Mouse (Mus musculus): Measurements from ENCODE around the gene Pla2r1. TPM values are rescaled to one million over a fixed set of nuclear protein-coding genes. Genes with fewer than 3 reads are reported as not detected.

Pla2r1 gene
- total RNA-seq, 4 experiments from 2014 or later, result 1.4 to 3.0 (median 1.5) TPM

DNA sequence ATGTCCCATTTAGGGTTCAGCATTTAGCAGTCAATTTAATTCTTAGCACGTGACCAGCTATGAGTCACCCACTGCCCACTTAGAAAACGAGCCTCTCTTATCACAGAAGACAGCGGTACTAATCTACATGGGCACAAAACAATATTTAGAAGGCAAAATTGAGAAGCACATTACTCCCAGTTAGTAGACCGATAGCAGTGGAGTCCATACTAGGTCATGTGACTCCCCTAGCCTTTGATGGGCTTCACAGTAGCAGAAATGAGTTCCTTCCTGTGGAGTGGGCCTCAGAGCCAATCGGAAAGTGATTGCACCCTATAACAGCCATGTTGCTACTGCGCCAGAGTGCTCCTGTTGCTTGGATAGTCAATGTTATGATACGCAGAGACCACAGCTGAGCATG is 148.3 kb downstream of the Pla2r1 start:
- DNase-seq (ENCODE audit: low spot score), result no peak

DNA sequence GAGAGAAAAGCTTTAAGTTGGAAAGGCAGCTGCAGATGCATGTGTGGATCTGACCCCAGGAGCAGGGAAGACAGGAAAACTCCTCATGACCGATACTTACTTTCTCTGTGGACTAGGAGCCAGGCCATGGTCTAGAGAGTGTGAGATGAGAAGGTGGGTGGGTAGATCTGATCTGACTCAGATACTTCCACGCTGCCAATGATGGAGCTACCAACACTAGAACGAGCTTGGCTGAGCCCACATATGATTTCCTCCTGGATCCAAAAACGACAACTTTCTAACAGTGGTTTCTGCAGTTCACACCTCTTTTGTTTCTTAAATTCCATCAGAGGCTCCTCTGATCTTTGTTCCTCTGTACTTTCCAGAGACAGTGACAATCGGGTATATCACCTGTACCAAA is 151.4 kb downstream of the Pla2r1 start:
- DNase-seq (ENCODE audit: low spot score), result no peak

DNA sequence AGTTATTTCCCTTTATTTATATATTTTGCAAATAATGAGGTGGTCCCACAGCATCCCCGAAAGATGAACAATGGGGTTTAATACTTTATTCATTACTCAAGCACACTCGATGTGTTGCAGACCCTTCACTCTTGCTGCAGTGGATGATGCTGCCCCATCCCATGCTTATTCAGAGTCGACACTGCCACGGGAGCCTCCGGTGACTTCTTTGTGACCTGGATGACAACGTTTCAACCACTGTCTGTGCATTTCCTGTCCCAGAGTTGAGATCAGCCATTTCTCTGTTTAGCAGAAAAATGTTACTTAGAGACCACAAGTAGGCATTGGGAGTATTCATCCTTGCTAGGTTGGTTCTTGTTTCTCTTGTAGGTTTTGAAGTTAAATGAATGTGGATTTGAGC is 159.3 kb downstream of the Pla2r1 start:
- no peak for DNase-seq (ENCODE audit: low spot score)

DNA sequence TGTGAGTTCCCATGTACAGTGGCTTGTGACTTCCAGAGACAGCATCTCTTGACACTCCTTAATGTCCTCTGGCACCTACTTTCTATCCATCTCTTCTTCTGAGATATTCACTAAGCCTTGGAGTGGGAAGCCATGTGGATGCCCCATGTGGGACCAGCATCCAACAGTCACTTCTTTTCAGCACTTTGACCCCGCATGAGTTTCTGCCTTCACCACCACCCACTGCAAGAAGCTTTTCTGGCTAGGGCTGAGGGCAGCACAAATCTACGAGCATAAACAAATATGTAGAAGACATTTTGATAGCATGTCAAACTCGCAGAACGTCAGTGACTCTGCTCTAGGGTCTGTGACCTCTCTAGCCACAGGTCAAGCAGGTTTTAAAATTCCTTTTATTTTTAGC is 160.8 kb downstream of the Pla2r1 start:
- no peak for DNase-seq (ENCODE audit: low spot score)

DNA sequence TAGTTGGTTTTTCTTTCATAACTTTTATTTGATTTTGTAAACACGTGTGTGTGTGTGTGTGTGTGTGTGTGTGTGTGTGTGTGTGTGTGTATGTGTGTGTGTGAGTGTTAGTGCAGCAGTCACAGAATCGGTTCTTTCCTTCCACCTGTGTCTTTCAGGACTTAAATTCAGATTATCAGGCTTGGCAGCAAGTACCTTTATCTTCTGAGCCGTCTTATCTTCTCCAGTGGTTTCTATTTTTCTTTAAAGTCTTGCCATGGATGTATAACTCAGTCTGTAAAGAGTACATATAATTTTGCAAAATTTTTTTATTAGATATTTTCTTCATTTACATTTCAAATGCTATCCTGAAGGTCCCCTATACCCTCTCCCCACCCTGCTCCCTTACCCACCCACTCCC is 165.7 kb downstream of the Pla2r1 start:
- no peak for DNase-seq (ENCODE audit: low spot score)

DNA sequence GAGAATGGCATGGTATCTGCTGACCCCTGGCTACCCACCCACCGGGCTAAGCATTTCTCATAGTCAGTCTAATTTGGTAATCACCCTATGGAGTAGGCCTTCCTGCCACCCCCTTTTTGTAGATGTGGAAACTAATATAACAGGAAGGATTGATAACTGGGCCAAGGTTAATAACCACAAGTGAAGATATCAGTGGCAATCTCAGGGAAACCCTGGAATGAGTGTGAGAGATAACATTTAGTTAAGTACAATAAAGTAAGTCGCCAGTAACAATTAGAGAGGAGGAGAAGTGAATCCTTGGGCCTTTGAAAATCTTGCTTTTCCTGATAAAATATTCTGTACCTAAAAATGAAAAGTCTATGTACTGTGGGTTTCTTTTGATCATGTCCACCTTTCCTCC is 166.3 kb downstream of the Pla2r1 start:
- no peak for DNase-seq (ENCODE audit: low spot score)

DNA sequence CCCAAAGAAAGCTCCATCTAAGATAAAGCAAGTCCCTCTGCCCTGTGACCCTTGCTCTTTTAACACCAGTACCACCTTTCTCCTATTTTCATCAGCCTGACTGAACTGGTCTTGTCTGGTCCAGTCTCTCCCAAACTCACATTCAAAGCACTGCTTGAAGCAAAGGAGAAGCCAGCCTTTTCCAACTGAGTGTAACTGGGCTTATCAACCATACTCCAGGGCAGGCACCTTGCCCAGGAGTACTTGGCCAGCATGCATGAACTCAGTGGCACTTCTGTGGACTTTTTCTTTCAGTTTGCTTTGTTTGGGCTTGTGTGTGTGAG is 168.4 kb downstream of the Pla2r1 start:
- peak; percentile 34 for DNase-seq (ENCODE audit: low spot score)

DNA sequence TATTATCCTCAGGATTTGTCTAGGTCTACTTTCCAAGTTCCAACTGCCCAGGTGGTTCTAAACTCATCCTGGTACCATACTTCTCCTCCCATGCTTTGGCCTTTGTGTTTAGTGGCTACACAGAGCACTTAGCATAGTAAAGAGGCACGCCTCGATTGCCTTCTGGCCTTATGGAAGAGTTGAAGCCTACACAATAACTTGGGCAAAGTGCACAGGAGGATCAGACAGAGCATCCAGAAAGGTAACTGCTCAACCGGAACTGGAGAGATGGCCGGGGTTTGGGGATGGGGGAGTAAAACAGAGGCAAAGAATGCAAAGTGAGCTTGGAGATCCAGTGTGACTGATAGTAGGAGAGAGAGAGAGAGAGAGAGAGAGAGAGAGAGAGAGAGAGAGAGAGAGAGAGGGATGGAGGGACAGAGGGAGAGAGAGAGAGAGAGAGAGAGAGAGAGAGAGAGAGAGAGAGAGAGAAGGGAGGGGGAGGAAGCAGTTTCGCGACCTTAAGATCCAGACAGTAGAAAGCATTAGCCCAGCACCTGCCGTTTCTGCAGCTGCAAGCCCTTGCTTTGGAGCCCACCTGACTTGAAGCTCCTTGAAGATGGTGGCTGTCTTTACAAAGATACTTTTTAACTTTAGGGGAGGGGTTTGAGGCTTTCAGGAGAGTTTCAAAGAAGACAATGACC is 168.9 kb downstream of the Pla2r1 start:
- DNase-seq (ENCODE audit: low spot score), result no peak

DNA sequence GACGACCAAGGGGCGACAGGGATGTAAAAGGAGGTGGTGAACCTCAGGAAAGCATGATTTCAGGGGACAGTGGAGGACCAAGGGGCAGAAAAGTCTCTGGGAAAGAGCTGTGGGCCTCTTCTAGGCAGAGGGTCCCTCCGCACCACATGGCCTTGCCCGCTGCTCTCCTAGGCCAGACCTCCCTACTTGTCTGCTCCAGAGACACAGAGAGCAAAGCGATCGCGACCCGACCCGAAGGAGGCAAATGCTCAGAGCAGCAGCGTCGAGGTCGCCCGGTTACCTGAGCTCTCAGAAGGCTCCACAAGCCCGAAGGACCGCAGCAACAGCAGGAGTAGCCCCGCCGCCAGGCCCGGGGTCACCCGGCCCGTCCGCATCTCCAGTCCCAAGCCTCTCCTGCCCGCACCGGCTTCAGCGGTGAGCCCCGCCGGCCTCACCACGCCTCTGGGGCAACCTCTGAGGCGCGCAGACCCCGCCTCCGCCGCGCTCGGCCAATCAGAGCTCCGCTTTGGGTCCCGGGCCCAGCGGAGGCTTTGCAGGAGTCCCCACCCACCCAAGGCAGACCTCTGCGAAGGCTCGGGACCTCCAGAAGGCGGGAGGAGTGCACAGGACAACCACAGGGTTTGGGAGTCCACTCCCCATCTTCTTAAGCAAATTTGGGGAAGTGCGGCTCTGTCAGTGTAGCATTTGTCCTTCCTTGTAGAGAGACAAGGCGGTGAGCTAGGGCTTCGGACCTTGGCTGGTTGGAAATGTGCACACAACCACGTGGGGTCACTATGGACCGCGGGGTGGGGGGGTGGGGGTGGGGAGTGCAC is 170.0 kb downstream of the Pla2r1 start, which contains the start of gene Ly75:
TSS of gene Ly75 (minus strand) at position 446 of the 812 bp plus-strand sequence.
- DNase-seq (ENCODE audit: low spot score), result peak; percentile 65

DNA sequence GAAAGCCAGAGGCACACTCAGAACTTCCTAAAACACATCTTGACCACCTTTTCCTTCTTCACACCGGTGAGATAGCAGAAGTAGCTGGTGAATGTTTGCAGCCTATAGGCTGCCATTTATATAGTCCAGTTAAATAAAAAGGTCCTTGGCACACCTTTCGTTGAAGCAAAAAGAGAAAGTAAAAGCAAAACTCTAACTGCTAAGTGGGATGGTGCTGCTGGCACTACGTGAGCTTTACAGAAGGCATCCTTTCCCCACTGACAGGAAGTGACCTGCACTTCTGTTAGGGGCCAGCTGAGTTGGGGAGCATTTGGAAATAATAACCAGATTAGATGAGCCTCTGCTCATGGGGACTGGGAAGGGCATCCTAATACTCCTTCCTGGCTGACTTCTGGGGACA is 170.8 kb downstream of the Pla2r1 start:
- no peak for DNase-seq (ENCODE audit: low spot score)

DNA sequence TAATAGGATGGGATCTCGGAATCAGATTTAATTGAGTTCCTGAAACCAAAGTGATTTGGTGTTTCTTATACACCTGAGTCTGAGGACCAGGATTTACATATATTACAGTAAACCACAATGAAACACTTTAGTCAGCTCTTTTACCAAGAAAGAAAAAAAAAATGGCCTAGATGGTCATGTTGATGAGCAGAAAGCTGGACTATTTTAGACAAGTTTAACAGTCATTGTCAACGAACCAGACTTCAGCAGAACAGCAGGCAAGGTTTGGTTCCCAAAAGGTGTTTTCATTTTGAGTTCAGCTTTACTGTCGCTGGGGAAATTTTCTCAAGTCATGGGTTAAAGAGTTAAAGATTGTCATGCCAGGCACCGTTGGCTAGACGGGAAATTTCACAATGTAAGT is 175.8 kb downstream of the Pla2r1 start:
- DNase-seq (ENCODE audit: low spot score), result no peak

DNA sequence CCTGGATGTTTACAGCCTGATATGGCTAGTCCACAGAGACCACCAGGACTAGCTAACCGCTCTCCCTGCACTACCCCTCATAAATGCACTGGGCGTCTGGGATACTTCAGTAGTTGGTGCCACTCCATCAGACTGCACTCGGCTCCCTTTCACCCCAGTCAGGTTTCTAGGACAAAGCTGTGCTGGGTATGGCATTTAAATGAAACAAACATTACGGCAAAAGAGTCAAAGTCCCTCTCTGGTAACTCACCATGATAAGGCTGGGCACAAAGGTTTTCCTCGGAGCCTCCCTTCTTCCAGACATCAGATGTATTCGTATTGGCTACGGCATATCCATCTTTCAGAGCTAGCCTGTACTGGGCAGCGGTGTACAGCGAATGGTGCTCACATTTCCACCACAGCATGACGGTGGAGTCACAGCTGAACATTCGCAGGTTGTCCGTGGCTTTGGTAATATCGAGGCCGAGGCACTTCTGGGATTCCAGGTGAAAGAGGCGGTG is 177.4 kb downstream of the Pla2r1 start:
- no peak for DNase-seq (ENCODE audit: low spot score)

DNA sequence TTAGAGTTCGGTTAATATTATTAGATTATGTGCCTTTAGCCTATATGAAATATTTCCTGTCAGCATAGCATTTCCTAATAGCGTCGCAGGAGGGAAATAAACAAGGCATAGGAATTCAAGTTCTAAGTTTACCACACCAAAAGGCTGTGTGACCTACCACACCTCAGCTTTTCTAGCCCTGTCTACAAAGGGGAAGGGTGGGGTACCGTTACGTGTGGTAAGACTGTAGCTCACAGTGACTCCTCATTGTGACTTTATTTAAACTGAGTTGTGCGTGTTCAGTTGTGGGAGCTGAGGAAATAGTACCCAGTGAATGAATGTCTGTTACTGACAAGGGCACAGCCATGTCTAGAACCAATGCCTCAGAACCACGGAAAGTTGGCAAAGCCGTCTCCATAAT is 178.0 kb downstream of the Pla2r1 start:
- DNase-seq (ENCODE audit: low spot score), result no peak

DNA sequence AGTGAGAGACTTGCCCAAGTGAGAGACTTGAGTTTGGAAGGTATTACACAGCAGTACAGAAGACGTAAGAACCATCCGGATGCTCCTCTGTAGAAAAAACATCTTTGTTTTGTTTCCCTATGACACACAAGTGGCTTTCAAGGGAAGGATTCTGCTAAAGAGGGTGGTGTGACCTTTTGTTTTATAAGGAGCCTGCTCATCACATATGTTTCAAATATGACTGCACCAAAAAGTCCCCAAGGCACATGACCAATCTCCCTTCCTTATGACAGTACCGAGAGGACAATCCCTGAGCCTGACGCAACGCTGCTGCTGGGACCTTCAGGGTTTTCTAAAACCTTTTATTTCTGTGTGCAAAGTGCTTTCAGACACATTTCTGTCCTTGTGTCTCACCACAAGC is 182.9 kb downstream of the Pla2r1 start:
- no peak for DNase-seq (ENCODE audit: low spot score)

DNA sequence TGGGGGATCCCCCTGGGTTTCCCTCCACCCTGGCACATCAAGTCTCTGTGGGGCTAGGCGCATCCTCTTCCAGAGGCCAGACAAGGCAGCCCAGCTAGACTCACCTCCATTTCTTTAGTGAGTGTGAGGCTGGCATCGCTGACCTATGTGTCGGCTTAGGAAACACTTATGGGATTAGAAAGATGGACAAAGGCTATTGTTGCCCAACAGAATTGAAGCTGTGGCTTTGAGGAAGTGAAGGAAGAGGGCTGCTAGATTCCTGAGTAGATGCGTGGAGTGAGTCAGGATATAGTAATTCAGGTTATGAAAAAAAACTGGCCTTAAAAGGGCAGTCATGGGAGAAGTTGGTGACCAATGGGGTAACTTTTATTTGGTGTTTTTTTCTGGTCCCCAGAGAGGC is 183.7 kb downstream of the Pla2r1 start:
- no peak for DNase-seq (ENCODE audit: low spot score)

DNA sequence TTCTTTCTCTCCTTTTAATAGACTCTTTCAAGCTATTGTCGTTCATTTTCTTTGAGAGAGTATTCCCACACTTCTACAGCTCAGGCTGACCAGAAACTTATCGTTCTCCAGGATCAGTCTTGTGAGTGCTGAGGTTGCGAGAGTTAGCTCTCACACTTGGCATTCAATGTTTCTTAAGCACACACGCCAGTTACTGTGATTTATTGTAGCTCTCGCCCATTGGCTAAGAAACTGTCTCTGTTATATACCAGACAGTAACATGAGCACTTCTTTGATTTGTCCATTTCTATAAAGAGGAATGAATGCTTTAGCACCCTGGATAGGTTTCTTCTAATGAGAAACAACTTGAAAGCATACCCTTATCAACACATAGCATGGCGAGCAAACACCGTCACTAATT is 185.2 kb downstream of the Pla2r1 start:
- no peak for DNase-seq (ENCODE audit: low spot score)

Other genes starting within 250 kb of the Pla2r1 start
- gene Ly75, start 170.0 kb downstream of the Pla2r1 start, total RNA-seq (2022), result 1 to 10 TPM in 2 of 4 experiments, under 1 TPM in 2; 0.72 to 1.1 (median 1.0) TPM
- gene Itgb6, start 169.3 kb upstream of the Pla2r1 start, total RNA-seq (2022), result 10 to 100 TPM; 20.2 to 32.3 (median 24.9) TPM